Mouse (Mus musculus) hindbrain, embryonic 15.5 days (tissue): ENCODE data around the gene Rap1gap. TPM values are rescaled to one million over a fixed set of nuclear protein-coding genes. Genes with fewer than 3 reads are reported as not detected.

Source experiments
- ATAC-seq: fragments of 200-750 bp; cut with Nextera tagmentation; 2 replicates; pipeline ENCODE4 v1.8.0; 2017; ENCODE audit warnings: low read depth, moderate number of reproducible peaks, moderate TSS enrichment; ENCODE audit not compliant: low FRiP score
- H3K27ac ChIP-seq: fragments of 300-500 bp; sonication (generic); replicated peaks from 2 replicates; pipeline ENCODE4 v1.5.1; 2015; ENCODE audit warnings: mild to moderate bottlenecking, inconsistent platforms
- H3K27me3 ChIP-seq: fragments of 300-500 bp; sonication (generic); 2 replicates; pipeline ENCODE4 v1.6.1; 2015; ENCODE audit warnings: control low read depth, inconsistent platforms
- H3K36me3 ChIP-seq: fragments of 300-500 bp; sonication (generic); 2 replicates; pipeline ENCODE4 v1.6.1; 2015; ENCODE audit warnings: control low read depth, inconsistent platforms
- H3K4me1 ChIP-seq: fragments of 300-500 bp; sonication (generic); replicated peaks from 2 replicates; pipeline ENCODE4 v1.6.1; 2015; ENCODE audit warnings: control low read depth, inconsistent platforms
- H3K4me2 ChIP-seq: fragments of 300-500 bp; sonication (generic); 2 replicates; pipeline ENCODE4 v1.6.1; 2015; ENCODE audit warnings: moderate library complexity, mild to moderate bottlenecking, inconsistent platforms
- H3K4me3 ChIP-seq: fragments of 300-500 bp; sonication (generic); 2 replicates; pipeline ENCODE4 v1.5.1; 2015; ENCODE audit warnings: mild to moderate bottlenecking, inconsistent platforms
- H3K9ac ChIP-seq: fragments of 300-500 bp; sonication (generic); 2 replicates; pipeline ENCODE4 v1.6.1; 2015; ENCODE audit warnings: inconsistent platforms
- H3K9me3 ChIP-seq: fragments of 300-500 bp; sonication (generic); 2 replicates; pipeline ENCODE4 v1.6.1; 2016; ENCODE audit warnings: control low read depth, inconsistent platforms
- WGBS: fragments of 180-500 bp; shearing (Covaris S2); methylation state at CpG from one replicate; pipeline ENCODE4 v1.1.7; 2015; 5-methylcytosine and 5-hydroxymethylcytosine counted together
- polyA plus RNA-seq: library from polyadenylated mRNA; unstranded; fragments of >200 nt; fragmentation: Nextera tagmentation; extraction: Ambion mirVana; gene quantifications from 2 replicates; pipeline ENCODE4 v1.2.1, GENCODE M21; 2015

The Rap1gap gene
- polyA plus RNA-seq, 1 experiment from 2014 or later: 99.6 TPM

DNA sequence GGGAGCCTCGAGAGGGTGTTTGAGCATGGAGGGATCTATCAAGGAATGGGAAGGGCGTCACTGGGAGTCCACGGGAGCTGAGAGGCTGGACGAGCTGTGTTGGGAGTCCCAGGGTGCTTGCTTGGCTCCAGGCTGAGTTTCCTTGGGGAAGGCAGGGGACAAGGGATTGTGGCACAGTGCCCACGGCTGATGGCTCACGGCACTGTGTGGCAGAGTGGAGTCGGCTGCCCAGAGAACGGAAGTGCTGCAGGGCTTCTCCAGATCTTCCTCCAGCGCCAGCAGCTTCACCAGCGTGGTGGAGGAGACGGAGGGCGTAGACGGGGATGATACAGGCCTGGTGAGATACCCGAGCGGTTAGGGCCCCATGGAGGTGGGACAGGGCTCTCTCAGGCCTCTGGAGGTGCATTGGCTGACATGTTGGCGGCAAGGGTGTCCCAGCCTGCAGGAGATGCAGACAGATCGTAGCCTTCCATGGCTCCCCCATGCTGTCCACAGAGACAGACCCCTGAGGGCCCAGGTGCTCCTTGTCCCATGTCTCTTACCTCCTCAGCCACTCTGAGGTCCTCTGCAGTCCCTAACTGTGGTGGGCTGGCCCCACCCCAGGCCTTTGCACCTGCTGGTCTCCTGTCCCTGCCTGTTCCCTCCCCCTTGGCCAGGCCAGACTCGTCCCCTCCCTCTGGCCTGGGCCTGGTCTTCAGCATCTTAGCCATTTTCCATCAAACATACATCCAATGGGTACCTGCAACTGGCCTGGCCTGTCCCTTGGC is 62.4 kb downstream of the Rap1gap start:
- Histone ChIP-seq H3K36me3 (no peaks in the 10 kb centered on the region), H3K4me1 (peaks cover 46% of the 10 kb centered on the region), H3K9ac (no peak overlapping the region), H3K4me3 (no peak overlapping the region), H3K27ac (0 out of 2 replicates have a peak overlapping the region, but pooled peaks have one; percentile 20), H3K4me2 (peak overlapping the region; percentile 26), H3K27me3 (no peaks in the 10 kb centered on the region), H3K9me3 (no peaks in the 10 kb centered on the region)
- 68% methylated on average over 18 of the region's 18 CpGs for WGBS
- ATAC-seq: no peak

DNA sequence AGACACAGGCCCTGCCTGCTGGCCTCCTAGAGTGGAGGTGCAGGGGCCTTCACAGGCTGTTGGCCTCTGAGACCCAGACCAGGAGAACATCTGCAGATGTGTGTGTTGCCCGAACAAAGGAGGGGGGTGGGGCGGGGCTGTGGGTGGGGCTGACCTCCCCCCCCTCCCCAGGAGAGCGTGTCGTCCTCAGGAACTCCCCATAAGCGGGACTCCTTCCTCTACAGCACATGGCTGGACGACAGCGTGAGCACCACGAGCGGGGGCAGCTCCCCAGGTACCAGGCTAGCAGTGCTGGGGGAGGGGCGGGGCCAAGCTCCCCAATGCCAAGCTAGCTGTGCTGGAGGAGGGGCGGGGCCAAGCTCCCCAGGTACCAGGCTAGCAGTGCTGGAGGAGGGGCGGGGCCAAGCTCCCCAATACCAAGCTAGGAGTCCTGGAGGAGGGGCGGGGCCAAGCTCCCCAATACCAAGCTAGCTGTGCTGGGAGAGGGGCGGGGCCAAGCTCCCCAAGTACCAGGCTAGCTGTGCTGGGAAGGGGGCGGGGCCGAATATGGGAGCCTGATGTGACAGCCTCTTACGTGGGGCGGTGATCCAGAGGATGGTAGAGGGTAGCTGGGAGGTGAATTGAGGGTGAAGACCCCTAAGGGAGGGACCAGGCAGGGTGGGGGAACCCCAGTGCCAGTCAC is 63.1 kb downstream of the Rap1gap start:
- WGBS: 9% methylated on average over 18 of the region's 18 CpGs
- Histone ChIP-seq H3K4me2 (peak overlapping the region; percentile 26), H3K9me3 (no peaks in the 10 kb centered on the region), H3K36me3 (no peaks in the 10 kb centered on the region), H3K4me3 (no peak overlapping the region), H3K4me1 (peaks cover 46% of the 10 kb centered on the region), H3K27me3 (no peaks in the 10 kb centered on the region), H3K27ac (no peak overlapping the region), H3K9ac (no peak overlapping the region)
- ATAC-seq: peak; percentile 32

DNA sequence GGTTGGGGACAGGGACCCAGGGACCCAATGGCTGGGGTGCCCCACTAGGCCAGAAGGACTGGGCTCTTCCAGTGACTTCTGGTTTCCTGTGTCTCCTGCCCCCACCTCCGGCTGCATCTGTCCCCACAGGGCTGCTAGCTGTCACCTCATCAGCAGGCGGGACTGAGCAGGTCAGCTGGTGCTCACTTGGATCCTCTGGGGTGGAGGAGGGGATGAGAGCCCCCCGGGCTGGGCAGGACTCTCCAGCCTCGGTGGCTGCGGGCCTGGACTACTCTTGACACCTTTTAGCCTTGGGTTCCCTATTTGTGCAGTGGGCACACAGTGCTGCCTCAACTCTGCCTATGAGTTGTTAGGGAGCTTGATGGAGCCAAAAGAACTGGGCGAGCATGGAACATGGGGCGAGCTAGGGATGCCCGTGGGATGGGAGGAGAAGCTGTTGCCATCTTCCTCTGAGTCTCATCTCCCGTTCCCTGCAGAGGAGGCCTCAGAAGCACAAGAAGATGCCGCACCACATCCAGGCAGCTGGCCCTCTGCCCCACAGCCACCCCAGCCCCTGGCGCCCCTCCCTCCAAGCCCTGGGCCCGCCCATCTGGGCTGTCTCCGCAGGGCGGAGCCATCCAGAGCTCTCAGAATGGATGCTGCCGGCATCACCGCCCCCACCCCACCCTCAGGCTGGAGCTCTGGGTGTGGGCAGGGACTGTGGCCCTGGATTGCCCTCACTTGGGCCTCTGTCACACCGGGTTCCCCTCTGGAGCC is 64.1 kb downstream of the Rap1gap start:
- Histone ChIP-seq H3K4me3 (peak overlapping the region; percentile 33), H3K9me3 (no peaks in the 10 kb centered on the region), H3K27me3 (no peaks in the 10 kb centered on the region), H3K4me2 (peak overlapping the region; percentile 61), H3K4me1 (peaks cover 39% of the 10 kb centered on the region), H3K27ac (no peak overlapping the region), H3K36me3 (no peaks in the 10 kb centered on the region), H3K9ac (peak overlapping the region; percentile 36; the same call in 1 of the 2 replicates)
- 9% methylated on average over 13 of the region's 17 CpGs for WGBS
- ATAC-seq: peak; percentile 27

DNA sequence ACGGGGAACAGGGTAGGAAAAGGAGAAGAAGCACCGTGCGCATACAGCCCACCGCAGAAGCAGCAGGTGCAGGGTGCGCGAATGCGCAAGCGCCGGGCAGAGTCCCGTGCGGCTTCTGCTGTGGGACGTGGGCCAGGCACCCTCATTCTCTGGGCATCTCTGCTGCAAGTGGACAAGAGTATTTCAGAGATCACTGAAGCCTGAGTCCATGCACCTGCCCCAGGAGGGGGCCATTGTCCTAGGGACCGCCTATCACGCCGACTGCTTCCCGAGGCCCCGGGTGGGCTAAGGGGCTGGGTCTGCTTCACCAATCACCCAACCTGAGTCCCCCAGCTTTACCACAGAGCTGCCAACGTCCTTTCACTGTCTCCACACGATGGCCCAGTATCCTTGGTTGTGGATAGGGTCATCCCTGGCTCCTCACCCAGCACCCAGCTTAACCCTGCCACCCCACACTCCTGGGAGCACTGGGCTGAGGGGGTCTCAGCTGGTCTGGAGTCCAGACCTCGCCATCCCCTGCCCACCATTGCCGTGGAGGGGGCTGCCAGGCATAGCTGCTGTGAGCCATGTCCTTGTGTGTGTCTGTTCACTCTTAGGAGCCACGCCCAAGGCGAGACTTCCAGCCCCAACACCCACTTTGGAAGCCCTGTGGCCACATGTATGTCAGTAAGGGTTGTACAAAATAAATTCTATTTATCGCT is 64.8 kb downstream of the Rap1gap start:
- H3K9ac ChIP-seq: peak overlapping the region; percentile 36; the same call in 1 of the 2 replicates
- H3K4me2 ChIP-seq: peak overlapping the region; percentile 61
- no peaks in the 10 kb centered on the region for H3K9me3 ChIP-seq
- H3K27ac ChIP-seq: no peak overlapping the region
- peak overlapping the region; percentile 33 for H3K4me3 ChIP-seq
- H3K4me1 ChIP-seq: peaks cover 34% of the 10 kb centered on the region
- WGBS: 20% methylated on average over 24 of the region's 24 CpGs
- no peaks in the 10 kb centered on the region for H3K36me3 ChIP-seq
- H3K27me3 ChIP-seq: no peaks in the 10 kb centered on the region
- 0 out of 2 replicates have a peak, but pooled peaks have one; percentile 0 for ATAC-seq

DNA sequence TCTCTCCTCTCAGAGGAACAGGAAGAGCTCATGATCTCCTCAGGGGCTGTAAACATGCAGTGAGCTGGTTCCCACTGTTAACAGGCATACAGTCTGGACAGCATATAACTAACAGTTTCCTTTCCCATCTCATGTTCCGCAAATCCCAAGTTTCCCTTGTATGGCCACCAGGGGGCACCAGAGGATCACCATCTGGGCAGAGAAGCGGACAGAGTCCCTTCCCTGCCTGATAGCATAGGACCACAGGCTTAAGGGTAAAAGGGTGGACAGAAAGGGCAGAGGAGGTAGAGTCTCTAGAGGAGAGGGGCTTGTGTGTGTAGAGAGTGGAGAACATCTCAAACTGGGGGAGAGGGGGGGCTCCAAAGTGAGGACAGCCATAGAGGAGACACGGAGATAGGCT is 65.6 kb downstream of the Rap1gap start:
- WGBS: 24% methylated on average over 3 of the region's 3 CpGs
- Histone ChIP-seq H3K27me3 (no peaks in the 10 kb centered on the region), H3K27ac (no peak overlapping the region), H3K4me2 (no peak overlapping the region), H3K4me3 (no peak overlapping the region), H3K9ac (no peak overlapping the region), H3K36me3 (no peaks in the 10 kb centered on the region), H3K9me3 (no peaks in the 10 kb centered on the region), H3K4me1 (peaks cover 34% of the 10 kb centered on the region)
- peak; percentile 40 for ATAC-seq

DNA sequence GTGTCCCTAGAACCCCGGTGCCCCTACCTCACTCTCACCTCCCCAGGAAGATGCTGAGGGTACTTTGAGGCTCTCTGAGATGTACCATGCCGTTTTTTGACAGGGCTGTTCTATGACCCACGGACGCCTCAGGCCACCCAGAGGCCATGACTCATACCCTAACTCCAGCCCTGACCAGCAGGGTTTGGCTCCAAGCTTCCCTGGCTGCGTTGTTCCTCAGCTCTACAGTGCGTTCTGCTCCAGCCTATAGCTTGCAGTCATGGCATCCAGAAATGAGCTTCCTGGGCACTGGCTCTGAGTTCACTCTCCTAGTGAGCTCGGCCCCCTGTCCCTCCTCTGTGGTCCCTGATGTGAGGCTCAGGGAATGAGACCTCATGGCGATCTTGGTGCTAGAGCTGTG is 66.2 kb downstream of the Rap1gap start:
- H3K4me1 ChIP-seq: peaks cover 37% of the 10 kb centered on the region
- 81% methylated on average over 8 of the region's 8 CpGs for WGBS

DNA sequence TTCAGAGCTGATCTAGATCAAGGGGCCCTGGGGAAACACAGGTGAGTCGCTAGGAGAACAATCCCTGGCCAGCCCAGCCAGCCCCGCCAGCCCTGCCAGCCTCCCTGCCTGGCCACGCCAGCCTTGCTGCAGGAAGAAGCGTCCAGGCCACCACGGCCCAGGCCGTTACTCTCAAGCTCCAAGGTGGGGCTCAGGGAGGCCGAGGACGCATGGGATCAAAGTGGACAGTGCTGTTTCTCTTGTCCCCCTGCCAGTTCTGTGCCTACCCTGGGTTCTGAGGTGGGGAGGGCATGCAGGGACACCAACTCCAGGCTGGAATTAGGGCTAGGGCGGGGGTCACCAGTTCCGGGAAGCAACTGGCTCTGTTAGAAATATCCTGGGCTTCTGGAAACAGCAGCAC is 67.4 kb downstream of the Rap1gap start:
- 71% methylated on average over 10 of the region's 10 CpGs for WGBS
- Histone ChIP-seq H3K27me3 (no peaks in the 10 kb centered on the region), H3K36me3 (no peaks in the 10 kb centered on the region), H3K4me2 (no peak overlapping the region), H3K9me3 (no peaks in the 10 kb centered on the region), H3K4me3 (no peak overlapping the region), H3K27ac (no peak overlapping the region), H3K4me1 (peaks cover 45% of the 10 kb centered on the region), H3K9ac (no peak overlapping the region)
- no peak for ATAC-seq

More for the DNA sequence above, 66.2 kb downstream of the Rap1gap start:
- Histone ChIP-seq H3K27ac (no peak overlapping the region), H3K27me3 (no peaks in the 10 kb centered on the region), H3K4me3 (no peak overlapping the region), H3K9me3 (no peaks in the 10 kb centered on the region), H3K4me2 (no peak overlapping the region), H3K9ac (no peak overlapping the region), H3K36me3 (no peaks in the 10 kb centered on the region)
- ATAC-seq: no peak

DNA sequence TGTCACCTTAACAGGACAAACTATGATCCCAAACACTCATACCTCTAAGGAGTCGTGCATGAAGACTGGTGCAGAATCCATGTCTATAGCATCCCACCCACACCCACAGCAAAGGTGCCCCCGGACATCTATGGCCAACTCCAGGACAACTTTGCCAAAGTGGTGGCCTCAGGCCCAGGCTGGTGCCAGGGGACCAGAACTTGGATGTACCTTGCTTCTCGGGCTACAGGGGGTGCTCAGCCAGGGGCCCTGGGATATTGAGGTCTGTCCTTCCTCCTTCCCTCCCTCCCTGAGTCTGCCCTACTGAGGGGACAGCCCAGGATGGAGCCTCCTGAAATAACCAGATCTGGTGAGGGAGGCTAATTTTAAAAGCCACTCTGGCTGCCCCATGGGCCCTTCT is 67.8 kb downstream of the Rap1gap start:
- Histone ChIP-seq H3K9ac (no peak overlapping the region), H3K4me1 (peaks cover 40% of the 10 kb centered on the region), H3K9me3 (no peaks in the 10 kb centered on the region), H3K27me3 (no peaks in the 10 kb centered on the region), H3K4me3 (no peak overlapping the region), H3K36me3 (no peaks in the 10 kb centered on the region), H3K4me2 (no peak overlapping the region), H3K27ac (no peak overlapping the region)
- no peak for ATAC-seq
- WGBS: 80% methylated on average over 3 of the region's 3 CpGs

DNA sequence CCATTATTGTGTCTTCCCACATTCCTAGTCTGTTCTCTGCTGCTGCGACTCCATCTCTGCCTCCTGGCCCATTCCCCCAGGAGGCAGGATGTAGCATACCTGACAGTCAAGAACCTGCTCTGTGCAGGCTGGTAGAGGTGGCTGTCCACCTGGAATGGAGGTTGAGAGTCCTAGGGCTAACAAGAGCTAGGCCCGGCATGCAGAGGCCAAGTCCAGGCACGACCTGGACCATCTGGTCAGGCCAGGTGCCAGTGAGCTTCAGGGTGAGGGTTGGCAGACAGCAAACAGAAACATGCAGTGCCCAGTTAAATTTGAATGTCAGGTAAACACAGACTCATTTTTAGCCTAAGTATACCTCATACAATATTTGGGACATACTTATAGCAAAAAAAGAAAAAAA is 68.4 kb downstream of the Rap1gap start:
- WGBS: 80% methylated on average over 3 of the region's 3 CpGs

DNA sequence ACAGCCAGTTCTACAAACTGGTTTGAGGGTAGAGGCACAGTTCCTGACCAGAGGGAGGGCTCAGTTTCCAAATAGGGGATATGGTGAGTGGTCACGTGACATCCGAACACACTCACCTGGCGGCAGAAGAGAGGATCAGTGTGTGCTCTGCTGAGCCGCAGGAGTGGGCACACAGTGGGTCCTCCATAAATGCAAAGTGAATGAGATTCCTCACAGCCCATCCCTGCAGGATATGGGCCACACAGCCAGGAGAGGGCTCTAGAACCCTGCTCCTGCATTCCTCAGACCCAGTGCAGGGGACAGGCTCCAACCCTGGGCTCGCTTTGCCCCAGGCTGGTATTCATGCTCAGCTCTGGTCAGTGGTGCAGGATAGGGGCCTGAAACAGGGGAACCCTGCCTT is 68.9 kb downstream of the Rap1gap start:
- Histone ChIP-seq H3K4me1 (peaks cover 29% of the 10 kb centered on the region), H3K9ac (no peak overlapping the region), H3K36me3 (no peaks in the 10 kb centered on the region), H3K4me3 (no peak overlapping the region), H3K27ac (no peak overlapping the region), H3K4me2 (no peak overlapping the region), H3K27me3 (no peaks in the 10 kb centered on the region), H3K9me3 (no peaks in the 10 kb centered on the region)
- ATAC-seq: no peak
- 83% methylated on average over 5 of the region's 5 CpGs for WGBS

More for the DNA sequence above, 68.4 kb downstream of the Rap1gap start:
- Histone ChIP-seq H3K4me2 (no peak overlapping the region), H3K27me3 (no peaks in the 10 kb centered on the region), H3K4me3 (no peak overlapping the region), H3K27ac (no peak overlapping the region), H3K36me3 (no peaks in the 10 kb centered on the region), H3K9ac (no peak overlapping the region), H3K9me3 (no peaks in the 10 kb centered on the region), H3K4me1 (peaks cover 34% of the 10 kb centered on the region)
- ATAC-seq: no peak

DNA sequence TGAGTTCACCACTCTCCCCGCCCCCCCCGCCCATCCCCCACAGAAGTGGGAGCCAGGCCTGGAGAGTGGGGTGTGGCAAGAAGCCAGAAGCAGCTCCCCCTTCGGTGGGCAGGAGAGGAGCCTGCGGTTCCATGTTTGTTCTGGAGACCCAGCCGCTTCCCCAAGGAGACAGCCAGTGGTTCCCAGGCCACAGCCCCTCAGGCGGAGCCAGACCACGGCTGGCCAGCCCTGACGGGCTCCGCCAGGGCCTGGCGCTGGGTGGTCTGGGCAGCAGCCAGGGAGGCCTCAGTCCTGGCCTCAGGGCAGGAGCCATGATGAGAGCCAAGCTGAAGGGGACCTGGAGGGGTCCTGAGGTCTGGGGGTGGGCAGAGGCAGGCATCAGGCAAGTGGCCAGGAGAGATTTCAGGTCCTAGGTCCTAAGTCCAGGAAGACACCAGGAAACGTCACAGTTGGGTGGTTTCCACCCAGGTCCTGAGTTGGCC is 71.7 kb downstream of the Rap1gap start:
- H3K27ac ChIP-seq: 0 out of 2 replicates have a peak overlapping the region, but pooled peaks have one; percentile 39
- no peak overlapping the region for H3K4me3 ChIP-seq
- no peaks in the 10 kb centered on the region for H3K9me3 ChIP-seq
- no peaks in the 10 kb centered on the region for H3K36me3 ChIP-seq
- WGBS: 50% methylated on average over 11 of the region's 11 CpGs
- no peak overlapping the region for H3K9ac ChIP-seq
- peak; percentile 42; the same call in 1 of the 2 replicates for ATAC-seq
- peaks cover 18% of the 10 kb centered on the region for H3K4me1 ChIP-seq
- H3K4me2 ChIP-seq: no peak overlapping the region
- no peaks in the 10 kb centered on the region for H3K27me3 ChIP-seq
